Mouse (Mus musculus) heart, embryonic 13.5 days (tissue): Measurements from ENCODE around the gene Pde7b. TPM values are rescaled to one million over a fixed set of nuclear protein-coding genes. Genes with fewer than 3 reads are reported as not detected.

Experiments used
- ATAC-seq: fragments of 200-750 bp; cut with Nextera tagmentation; 2 replicates; pipeline ENCODE4 v1.8.0; 2017; ENCODE audit warnings: moderate TSS enrichment; ENCODE audit not compliant: insufficient number of reproducible peaks, low FRiP score, low TSS enrichment; ENCODE audit errors: extremely low read depth
- H3K27ac ChIP-seq: fragments of 300-500 bp; sonication (generic); replicated peaks from 2 replicates; pipeline ENCODE4 v1.5.1; 2015; ENCODE audit warnings: moderate library complexity, mild to moderate bottlenecking, inconsistent platforms
- H3K27me3 ChIP-seq: fragments of 300-500 bp; sonication (generic); replicated peaks from 2 replicates; pipeline ENCODE4 v1.6.1; 2015; ENCODE audit warnings: mild to moderate bottlenecking, inconsistent platforms
- H3K36me3 ChIP-seq: fragments of 300-500 bp; sonication (generic); 2 replicates; pipeline ENCODE4 v1.6.1; 2015; ENCODE audit warnings: mild to moderate bottlenecking, inconsistent platforms
- H3K4me1 ChIP-seq: fragments of 300-500 bp; sonication (generic); 2 replicates; pipeline ENCODE4 v1.6.1; 2015; ENCODE audit warnings: inconsistent platforms
- H3K4me2 ChIP-seq: fragments of 300-500 bp; sonication (generic); 2 replicates; pipeline ENCODE4 v1.6.1; 2015; ENCODE audit warnings: inconsistent platforms, mild to moderate bottlenecking, moderate library complexity
- H3K4me3 ChIP-seq: fragments of 300-500 bp; sonication (generic); 2 replicates; pipeline ENCODE4 v1.5.1; 2015; ENCODE audit warnings: moderate library complexity, mild to moderate bottlenecking, inconsistent platforms
- H3K9ac ChIP-seq: fragments of 300-500 bp; sonication (generic); 2 replicates; pipeline ENCODE4 v1.6.1; 2015; ENCODE audit warnings: inconsistent platforms, mild to moderate bottlenecking, moderate library complexity
- H3K9me3 ChIP-seq: fragments of 300-500 bp; sonication (generic); 2 replicates; pipeline ENCODE4 v1.6.1; 2016; ENCODE audit warnings: inconsistent platforms
- WGBS: fragments of 180-500 bp; shearing (Covaris S2); methylation state at CpG from one replicate; pipeline ENCODE4 v1.1.7; 2015; ENCODE audit warnings: mixed read lengths; 5-methylcytosine and 5-hydroxymethylcytosine counted together
- polyA plus RNA-seq: library from polyadenylated mRNA; unstranded; fragments of >200 nt; fragmentation: Nextera tagmentation; extraction: Ambion mirVana; gene quantifications from 2 replicates; pipeline ENCODE4 v1.2.1, GENCODE M21; 2015

Pde7b gene
- polyA plus RNA-seq, 1 experiment from 2014 or later: 9.1 TPM

DNA sequence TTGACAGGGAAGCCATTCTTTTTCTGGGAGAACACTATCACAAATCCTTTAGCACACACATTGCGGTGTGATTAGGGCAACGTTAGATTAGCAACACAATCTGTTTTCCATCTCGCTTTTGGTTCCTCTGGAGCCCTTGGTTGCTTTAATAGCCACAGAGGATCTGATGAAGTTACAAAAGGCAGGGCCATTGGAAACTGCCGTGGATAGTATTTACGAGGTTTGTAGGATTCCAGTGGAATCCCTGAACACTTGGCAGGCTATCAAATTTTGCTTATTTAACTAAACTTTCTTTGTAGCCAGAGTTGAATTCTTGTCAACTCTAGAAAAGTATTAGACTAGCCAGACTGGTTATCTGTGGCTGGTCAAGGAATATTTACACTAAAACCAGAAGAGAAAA, 330.1 kb downstream of the Pde7b start:
- Histone ChIP-seq H3K4me1 (peaks cover 13% of the 10 kb centered on the region), H3K9me3 (no peaks in the 10 kb centered on the region), H3K27ac (no peak overlapping the region), H3K4me2 (no peak overlapping the region), H3K36me3 (peaks cover 7% of the 10 kb centered on the region), H3K4me3 (no peak overlapping the region), H3K9ac (no peak overlapping the region), H3K27me3 (no peaks in the 10 kb centered on the region)
- WGBS: 49% methylated on average over 5 of the region's 5 CpGs
- no peak for ATAC-seq

DNA sequence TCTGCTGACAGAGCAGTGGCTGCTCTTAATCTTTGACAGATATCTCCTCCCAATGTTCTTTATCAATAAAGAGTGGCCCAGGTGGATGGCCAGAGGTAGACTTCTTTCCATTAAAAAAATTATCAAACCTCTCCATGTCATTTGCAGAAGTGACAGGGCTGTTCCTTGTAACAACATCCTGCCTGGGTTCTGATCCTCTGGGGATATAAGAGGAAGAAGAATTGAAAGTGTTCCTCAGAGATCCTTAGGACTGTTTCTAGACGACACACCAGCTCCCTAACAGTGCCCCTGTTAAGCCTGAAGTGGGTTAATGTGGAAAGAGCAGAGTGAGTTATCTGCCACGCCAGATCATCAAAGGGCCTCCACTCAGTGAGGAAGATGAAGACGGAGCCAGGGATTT, 334.3 kb downstream of the Pde7b start:
- H3K27ac ChIP-seq: no peak overlapping the region
- no peak for ATAC-seq
- 53% methylated on average over 3 of the region's 3 CpGs for WGBS
- no peak overlapping the region for H3K4me2 ChIP-seq
- H3K4me3 ChIP-seq: no peak overlapping the region
- no peaks in the 10 kb centered on the region for H3K9me3 ChIP-seq
- H3K9ac ChIP-seq: no peak overlapping the region
- H3K4me1 ChIP-seq: no peaks in the 10 kb centered on the region
- no peaks in the 10 kb centered on the region for H3K36me3 ChIP-seq
- H3K27me3 ChIP-seq: no peaks in the 10 kb centered on the region

DNA sequence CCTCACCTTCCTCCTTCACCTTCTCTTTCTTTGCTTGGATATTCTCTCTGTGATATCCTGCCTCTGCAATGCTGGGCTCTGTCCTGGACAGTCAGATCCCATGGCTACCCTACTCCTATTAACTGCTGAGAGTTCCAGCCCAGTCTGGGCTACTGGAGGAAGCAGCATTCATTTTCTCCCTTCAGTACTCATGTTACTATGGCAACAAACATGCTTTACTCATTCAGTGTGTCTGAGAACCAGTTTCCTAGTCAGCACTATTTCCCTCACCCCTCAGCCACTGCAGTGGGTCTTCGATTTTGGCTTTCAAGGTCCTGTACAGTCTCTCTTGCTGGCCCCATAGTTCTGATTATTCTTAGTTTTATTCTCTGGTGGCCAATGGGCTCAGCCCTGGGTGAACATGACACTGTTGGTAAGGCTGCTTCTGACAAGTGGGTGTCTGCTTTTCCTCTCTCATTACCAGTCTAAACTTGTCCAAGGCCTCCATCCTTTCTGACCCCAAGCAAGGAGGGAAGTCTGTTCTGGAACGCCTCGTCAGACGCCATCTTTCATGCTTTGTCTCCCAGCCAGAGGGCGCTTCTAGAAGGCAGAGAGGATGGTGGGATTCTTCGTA, 342.0 kb downstream of the Pde7b start:
- no peak overlapping the region for H3K4me3 ChIP-seq
- no peak overlapping the region for H3K9ac ChIP-seq
- no peak for ATAC-seq
- no peak overlapping the region for H3K4me2 ChIP-seq
- H3K27ac ChIP-seq: no peak overlapping the region
- 0 out of 2 replicates have a peak, but pooled peaks cover 6% of the 10 kb centered on the region for H3K4me1 ChIP-seq
- H3K36me3 ChIP-seq: no peaks in the 10 kb centered on the region
- H3K27me3 ChIP-seq: no peaks in the 10 kb centered on the region
- H3K9me3 ChIP-seq: no peaks in the 10 kb centered on the region
- 63% methylated on average over 6 of the region's 6 CpGs for WGBS

DNA sequence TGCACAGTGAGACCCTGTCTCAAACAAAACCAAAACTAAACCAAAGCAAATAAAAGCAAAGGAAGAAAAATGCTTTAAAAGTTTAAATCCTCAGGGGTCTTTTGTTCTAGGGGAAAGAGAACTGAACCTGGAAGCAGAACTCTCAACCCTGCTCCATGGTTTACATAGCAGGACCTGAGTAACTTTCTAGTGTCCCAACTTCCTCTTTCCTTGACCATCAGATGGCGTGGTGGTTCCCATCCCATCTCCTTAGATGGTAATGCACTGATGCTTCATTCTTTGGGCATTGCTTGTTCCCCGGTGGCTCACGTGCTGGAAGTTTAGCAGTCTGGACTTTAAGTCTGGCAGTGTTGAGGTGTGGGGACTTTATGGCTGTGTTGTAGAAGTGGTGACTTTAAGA, 343.5 kb downstream of the Pde7b start:
- 76% methylated on average over 3 of the region's 3 CpGs for WGBS
- Histone ChIP-seq H3K9ac (no peak overlapping the region), H3K4me2 (no peak overlapping the region), H3K27me3 (no peaks in the 10 kb centered on the region), H3K9me3 (no peaks in the 10 kb centered on the region), H3K27ac (no peak overlapping the region), H3K4me3 (no peak overlapping the region), H3K4me1 (0 out of 2 replicates have a peak, but pooled peaks cover 6% of the 10 kb centered on the region), H3K36me3 (no peaks in the 10 kb centered on the region)
- ATAC-seq: no peak

DNA sequence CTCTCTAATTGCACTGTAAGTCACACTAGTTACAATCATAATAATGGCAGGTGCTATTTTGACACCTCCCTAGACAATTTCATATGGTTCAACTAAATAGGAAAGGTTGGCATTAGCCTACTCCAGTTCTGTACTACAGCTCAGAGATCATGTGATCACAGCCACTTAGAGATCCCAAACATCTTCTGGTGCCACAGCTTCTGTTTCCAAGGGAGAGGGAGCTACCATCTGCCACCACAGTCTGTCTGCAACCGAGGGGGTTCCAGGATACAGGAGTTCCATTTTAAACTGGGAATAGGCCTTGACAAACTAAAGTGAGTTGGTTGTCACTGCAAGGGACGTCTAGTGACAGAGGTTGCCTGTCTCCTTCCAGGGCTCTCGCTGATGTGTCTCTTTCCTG, 344.1 kb downstream of the Pde7b start:
- ATAC-seq: no peak
- Histone ChIP-seq H3K36me3 (no peaks in the 10 kb centered on the region), H3K9ac (no peak overlapping the region), H3K27ac (no peak overlapping the region), H3K27me3 (no peaks in the 10 kb centered on the region), H3K4me1 (0 out of 2 replicates have a peak, but pooled peaks cover 6% of the 10 kb centered on the region), H3K4me3 (no peak overlapping the region), H3K4me2 (no peak overlapping the region), H3K9me3 (no peaks in the 10 kb centered on the region)
- 64% methylated on average over 3 of the region's 3 CpGs for WGBS

DNA sequence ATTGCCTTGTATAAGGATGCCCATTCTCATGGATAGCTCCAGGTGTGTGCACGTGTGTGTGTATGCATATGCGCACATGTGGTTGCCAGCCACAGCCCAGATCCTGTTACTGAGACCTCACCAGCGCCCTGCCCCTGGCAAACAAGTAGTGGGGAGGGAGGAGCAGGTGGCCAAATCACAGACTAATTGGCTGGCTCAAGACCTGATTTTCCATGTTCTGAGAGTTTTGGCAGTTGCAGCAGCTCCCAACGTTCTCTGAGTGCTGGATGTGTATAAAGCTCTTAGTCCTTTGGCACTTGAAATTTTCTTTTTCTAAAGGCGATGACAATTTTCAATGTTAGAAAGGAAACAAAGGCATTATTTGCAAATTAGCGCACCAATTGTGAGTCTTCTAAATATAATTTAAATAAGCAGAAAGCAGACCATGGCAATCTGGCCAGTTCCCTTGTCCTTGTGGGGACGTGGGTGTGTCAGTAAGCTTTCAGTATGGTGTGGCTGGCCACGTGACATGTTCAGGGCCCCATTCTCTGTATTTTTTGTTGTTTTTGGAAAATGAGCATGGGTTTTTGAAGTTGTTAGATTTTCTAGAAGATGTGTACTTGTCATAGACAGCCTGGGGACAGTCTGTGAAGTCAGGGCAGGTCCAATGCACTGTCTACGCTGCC, 345.7 kb downstream of the Pde7b start:
- Histone ChIP-seq H3K4me3 (no peak overlapping the region), H3K4me2 (no peak overlapping the region), H3K27me3 (no peaks in the 10 kb centered on the region), H3K9ac (no peak overlapping the region), H3K27ac (no peak overlapping the region), H3K36me3 (no peaks in the 10 kb centered on the region), H3K4me1 (0 out of 2 replicates have a peak, but pooled peaks cover 6% of the 10 kb centered on the region), H3K9me3 (no peaks in the 10 kb centered on the region)
- ATAC-seq: no peak
- 81% methylated on average over 9 of the region's 9 CpGs for WGBS

DNA sequence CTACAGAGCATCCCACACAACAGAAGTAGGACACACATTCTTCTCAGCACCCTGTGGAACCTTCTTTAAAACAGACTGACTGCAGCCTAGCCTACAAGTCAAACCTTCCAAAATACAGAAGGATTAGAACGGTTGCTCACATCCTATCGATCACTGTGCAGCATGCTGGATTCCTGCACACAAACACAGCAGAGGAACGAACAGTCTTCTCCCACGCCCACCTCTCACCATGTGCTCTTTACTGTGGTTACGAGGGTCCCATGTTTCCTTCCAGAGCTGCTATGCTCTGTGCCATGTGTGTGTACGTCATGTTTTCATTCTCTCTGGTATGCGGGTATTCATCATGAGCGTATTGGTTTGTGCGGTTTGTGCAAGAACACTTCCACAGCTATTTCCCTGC, 347.3 kb downstream of the Pde7b start:
- H3K9me3 ChIP-seq: no peaks in the 10 kb centered on the region
- no peaks in the 10 kb centered on the region for H3K36me3 ChIP-seq
- H3K4me3 ChIP-seq: no peak overlapping the region
- WGBS: 84% methylated on average over 9 of the region's 9 CpGs
- H3K4me1 ChIP-seq: no peaks in the 10 kb centered on the region
- no peak overlapping the region for H3K4me2 ChIP-seq
- H3K27ac ChIP-seq: no peak overlapping the region
- H3K9ac ChIP-seq: no peak overlapping the region
- no peak for ATAC-seq
- H3K27me3 ChIP-seq: no peaks in the 10 kb centered on the region

DNA sequence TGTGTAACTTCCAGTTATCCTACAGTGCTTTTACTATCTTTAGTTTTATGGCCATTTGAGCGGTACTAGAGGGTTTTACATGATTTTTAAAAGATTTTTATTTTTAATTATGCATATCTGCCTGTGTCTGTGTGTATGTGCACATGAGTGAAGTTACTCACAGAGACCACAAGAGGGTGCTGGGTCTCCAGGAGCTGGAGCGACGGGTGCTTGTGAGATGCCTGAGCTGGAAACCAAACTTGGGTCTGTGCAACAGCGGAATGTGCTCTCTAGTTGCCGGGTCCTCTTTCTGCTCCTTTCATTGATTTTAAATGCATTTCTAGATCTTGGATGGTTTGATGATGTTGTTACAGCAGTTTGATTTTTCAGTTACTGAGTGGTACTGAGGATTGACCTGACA, 352.8 kb downstream of the Pde7b start:
- Histone ChIP-seq H3K4me3 (no peak overlapping the region), H3K9me3 (peaks cover 10% of the 10 kb centered on the region), H3K27ac (no peak overlapping the region), H3K4me2 (no peak overlapping the region), H3K9ac (no peak overlapping the region), H3K36me3 (peaks cover 6% of the 10 kb centered on the region), H3K27me3 (no peaks in the 10 kb centered on the region), H3K4me1 (no peaks in the 10 kb centered on the region)
- no peak for ATAC-seq
- WGBS: 89% methylated on average over 5 of the region's 5 CpGs

DNA sequence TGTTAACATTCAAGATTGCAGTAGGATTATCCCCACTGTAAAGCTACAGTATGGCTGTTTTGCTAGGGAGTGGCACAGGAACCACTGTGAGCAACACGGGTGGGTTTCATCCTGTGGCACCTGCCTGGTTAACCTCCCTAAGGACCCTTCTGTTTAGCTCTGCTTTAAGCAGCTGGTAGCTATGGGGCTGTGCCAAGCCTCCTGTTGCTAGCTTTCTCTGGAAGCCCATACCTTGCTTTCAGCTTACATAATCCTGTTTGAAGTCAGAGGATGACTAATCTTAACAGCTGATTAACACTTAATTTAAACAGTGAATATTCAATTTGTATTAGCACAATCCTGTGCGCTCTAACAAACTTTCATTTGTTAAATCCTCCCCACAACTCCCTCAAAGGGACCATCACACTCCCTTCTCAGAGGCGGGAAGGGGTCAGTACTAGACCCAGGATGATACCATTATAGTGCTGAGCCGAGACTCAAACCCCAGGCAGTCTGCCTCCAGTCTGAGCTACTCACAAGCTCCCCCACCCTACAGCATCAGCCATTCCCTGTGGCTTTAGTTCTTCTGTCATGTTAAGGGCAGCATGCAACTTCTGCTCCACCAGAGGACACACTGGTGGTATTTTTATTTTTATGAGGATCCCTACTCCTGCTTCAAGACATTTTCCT, 362.3 kb downstream of the Pde7b start:
- H3K9me3 ChIP-seq: peaks cover 5% of the 10 kb centered on the region

DNA sequence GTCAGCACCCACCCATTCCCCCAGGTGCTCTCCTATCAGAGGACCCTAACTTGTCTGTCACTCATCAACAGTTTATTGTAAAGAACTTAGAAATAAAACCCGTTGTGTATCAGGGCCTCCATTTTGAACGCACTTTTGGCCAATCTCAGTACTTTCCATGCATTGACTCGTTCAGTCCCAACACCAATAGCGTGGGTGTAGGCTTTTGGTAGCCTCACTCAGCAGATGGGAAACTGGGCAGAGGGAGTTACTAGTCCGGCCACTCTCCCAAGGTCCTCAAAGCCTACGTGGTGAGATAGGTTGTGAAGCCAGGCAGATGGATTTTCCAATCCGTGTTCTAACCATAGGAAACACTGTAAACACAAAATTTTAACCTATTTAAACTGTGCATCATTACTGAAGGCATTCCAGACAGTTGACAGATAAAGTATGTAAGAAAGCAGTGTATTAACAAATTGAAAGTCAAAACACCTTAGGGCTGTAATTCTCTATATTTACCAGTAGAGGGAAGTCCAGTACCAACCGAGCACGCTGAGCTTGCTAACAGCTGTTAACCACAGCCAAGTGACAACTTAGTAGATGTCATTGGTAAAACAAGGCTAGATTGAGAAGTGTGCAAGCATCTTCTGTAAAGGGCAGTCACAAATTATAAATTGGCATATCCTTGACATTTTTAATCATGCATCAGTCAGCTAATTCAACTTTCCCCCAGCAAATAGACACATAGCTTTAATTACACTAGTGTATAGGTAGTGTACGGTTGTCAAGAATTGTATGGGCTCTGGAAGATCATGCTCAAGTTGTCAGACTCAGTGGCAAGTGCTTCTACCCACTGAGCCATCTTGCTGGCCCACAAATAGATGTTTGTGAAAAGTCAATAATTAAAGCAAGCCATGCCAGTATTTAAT, 363.1 kb downstream of the Pde7b start:
- Histone ChIP-seq H3K9ac (no peak overlapping the region), H3K27me3 (no peaks in the 10 kb centered on the region), H3K4me1 (no peaks in the 10 kb centered on the region), H3K4me2 (no peak overlapping the region), H3K4me3 (no peak overlapping the region), H3K36me3 (peaks cover 44% of the 10 kb centered on the region), H3K27ac (no peak overlapping the region), H3K9me3 (no peaks in the 10 kb centered on the region)
- ATAC-seq: no peak
- WGBS: 61% methylated on average over 10 of the region's 10 CpGs

More for the DNA sequence above, 362.3 kb downstream of the Pde7b start:
- H3K27me3 ChIP-seq: no peaks in the 10 kb centered on the region
- peaks cover 42% of the 10 kb centered on the region for H3K36me3 ChIP-seq
- H3K9ac ChIP-seq: no peak overlapping the region
- ATAC-seq: no peak
- no peak overlapping the region for H3K4me3 ChIP-seq
- H3K27ac ChIP-seq: no peak overlapping the region
- WGBS: 52% methylated on average over 4 of the region's 4 CpGs
- no peaks in the 10 kb centered on the region for H3K4me1 ChIP-seq
- H3K4me2 ChIP-seq: no peak overlapping the region

DNA sequence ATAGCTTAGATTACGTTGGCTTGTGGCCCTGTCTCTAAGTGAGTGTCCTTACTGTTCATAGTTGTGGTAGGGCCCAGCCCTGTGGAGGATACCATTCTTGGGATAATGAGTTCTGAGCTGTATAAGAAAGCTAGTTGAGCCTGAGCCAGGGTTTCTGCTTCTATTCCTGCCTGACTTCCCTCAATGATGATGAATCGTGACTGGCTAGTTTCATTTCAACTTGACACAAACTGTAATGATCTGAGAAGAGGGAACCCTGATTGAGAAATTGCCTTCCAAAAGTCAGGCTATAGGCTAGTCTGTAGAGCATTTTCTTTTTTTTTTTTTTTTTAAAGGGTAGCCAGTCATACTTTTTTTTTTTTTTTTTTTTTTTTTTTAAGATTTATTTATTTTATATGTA, 376.0 kb downstream of the Pde7b start:
- Histone ChIP-seq H3K9me3 (no peaks in the 10 kb centered on the region), H3K27me3 (no peaks in the 10 kb centered on the region), H3K36me3 (peaks cover 40% of the 10 kb centered on the region), H3K4me1 (peaks cover 13% of the 10 kb centered on the region), H3K27ac (no peak overlapping the region), H3K4me3 (peak overlapping the region; percentile 79), H3K9ac (no peak overlapping the region), H3K4me2 (peak overlapping the region; percentile 80)
- WGBS: 86% methylated on average over 2 of the region's 2 CpGs
- no peak for ATAC-seq
